Mouse (Mus musculus): ENCODE measurements around the gene Hist1h3a.
"Not testable (repeated sequence)": the region's sequence is repeated elsewhere in the genome, so short reads cannot be mapped to it uniquely, and the experiment has no call there.

The Hist1h3a gene

DNA sequence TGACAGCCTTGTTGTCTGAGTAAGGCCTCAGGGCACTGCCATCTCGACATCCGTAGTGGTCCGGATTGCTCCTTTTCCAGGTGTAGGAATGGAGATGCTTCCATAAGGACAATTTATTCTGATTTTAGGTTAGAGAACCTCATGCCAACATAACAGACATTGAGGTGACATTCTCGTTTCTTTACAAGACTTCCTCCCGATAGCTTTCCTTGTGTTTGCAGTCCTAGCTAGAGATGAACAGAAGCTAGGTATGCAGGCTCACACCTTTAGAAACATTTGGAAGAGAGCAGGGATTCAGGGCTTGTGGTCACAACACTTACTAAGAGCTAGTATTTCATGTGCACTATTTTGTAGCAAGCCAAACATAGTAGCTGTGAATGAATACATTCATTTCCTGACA lies 19.0 kb downstream of the Hist1h3a start:
- DNase-seq (ENCODE audit: low read depth, low spot score), result no peak

DNA sequence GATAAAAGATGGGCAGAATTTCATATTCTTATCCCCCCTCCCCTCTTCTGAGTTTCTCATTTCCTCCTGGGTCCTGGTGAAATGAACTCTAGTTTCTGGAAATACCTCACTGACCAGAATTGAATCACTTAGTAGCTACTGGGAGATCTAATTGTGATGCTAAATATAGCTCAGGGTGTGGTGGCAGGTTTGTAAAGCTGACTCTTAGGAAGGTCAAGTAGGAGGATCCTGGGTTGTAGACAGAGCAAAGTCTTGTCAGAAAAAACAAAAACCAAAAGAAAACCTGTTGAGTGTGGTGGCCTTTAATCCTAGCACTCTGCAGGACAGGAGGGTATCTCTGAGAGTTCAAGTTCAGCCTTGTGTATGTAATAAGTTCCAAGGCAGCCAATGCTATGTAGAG lies 20.2 kb downstream of the Hist1h3a start:
- DNase-seq (ENCODE audit: low read depth, low spot score), result no peak

GRCm38 (mm10) chr13:23740910-23741309 lies 21.3 kb downstream of the Hist1h3a start:
- DNase-seq (ENCODE audit: low read depth, low spot score), result no peak

GRCm38 (mm10) chr13:23740256-23740840 lies 21.8 kb downstream of the Hist1h3a start:
- no peak for DNase-seq (ENCODE audit: low read depth, low spot score)

DNA sequence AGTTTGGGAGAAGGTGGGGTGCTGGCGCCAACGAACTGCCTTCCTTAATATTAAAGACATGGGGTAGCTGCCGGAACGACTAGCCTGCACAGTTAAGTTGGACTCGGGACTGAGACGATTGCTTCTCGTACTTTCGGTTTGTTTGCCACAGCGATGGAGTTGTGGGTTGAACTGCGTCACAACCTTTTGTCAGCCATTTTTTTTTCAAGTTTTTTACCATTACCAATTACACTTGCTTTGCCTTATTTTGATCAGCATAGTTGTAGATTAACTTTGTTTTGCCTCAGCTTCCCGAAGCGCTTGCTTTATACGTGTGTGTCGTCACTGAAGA lies 22.3 kb downstream of the Hist1h3a start:
- DNase-seq (ENCODE audit: low read depth, low spot score), result no peak

DNA sequence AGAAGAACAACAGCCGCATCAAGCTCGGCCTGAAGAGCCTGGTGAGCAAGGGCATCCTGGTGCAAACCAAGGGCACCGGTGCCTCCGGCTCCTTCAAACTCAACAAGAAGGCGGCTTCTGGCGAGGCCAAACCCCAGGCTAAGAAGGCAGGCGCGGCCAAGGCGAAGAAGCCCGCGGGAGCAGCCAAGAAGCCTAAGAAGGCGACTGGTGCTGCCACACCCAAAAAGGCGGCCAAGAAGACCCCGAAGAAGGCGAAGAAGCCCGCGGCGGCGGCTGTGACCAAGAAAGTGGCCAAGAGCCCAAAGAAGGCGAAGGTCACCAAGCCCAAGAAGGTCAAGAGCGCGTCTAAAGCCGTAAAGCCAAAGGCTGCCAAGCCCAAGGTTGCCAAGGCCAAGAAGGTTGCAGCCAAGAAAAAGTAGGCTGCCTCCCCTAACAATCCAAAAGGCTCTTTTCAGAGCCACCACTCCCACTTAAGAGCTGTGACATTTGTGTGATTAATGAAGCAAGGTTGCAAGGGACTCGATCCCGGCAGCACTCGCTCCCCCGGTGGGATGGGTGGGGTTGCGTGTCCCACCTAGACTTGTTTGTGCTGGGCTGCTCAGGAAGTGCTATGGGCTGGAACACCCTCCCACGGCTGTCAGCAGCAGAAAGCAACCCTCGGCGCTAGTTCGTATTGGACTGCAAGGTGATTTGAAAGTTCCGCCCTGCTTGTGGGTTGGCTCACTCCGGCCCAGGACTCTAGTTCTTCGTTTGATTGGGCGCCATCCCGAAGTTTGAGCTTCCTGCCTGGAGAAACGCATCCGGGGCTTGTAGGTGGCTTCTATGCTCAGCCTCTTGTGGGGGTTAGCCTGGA lies 22.9 kb downstream of the Hist1h3a start:
- DNase-seq (ENCODE audit: low read depth, low spot score), result no peak

DNA sequence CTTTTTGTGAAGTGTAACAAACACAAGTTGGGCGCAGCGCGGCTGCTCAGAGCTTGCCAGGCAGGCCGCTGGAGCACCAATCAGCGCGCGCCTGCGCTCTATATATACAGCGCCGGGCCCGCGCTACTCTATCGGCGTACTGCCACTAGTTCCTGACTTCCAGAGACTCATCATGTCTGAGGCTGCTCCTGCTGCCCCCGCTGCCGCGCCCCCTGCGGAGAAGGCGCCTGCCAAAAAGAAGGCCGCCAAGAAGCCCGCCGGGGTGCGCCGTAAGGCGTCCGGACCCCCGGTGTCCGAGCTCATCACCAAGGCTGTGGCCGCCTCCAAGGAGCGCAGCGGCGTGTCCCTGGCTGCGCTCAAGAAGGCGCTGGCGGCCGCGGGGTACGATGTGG lies 23.5 kb downstream of the Hist1h3a start, which contains the start of gene Hist1h1c:
Gene Hist1h1c, plus strand, starts transcription at position 132 of the 392 bp plus-strand sequence.
- no peak for DNase-seq (ENCODE audit: low read depth, low spot score)

DNA sequence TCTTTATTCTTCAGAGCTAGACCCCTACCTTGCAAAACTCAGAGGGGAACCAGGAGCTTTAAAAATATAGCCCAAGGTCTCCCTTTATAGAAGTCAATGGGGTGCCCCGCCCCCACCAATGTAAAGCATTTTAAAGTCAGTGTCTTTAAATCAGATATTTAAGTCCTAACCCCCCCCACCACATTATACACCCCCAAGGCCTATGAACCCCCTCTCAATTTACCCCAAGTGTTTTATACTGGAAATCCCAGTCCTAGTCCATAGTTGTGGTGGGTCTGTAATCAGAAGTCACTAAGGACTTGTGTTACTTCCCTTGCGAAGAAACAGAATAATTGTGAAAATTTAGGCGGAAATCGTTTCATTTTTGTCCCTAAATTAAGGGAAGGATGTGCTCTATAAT lies 24.1 kb downstream of the Hist1h3a start:
- no peak for DNase-seq (ENCODE audit: low read depth, low spot score)

DNA sequence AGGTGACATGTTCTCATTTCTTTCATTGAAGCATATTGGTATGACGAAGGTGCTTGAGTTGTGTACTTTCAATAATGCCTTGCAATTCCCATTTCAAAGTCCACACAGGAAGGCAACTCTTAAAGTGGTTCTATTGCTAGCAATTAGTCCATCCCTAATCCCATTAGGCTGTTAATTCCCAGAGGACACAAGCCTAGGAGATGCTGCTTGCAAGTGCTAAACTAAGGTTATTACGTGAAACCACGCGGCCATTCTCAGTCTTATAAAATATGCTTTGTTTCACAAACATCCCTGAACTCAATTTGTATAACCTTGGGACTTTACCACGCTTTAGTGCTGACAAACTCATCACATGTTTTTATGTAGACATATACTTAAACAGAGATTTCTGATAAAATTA lies 25.1 kb downstream of the Hist1h3a start:
- DNase-seq (ENCODE audit: low read depth, low spot score), result no peak

- no peak for DNase-seq (ENCODE audit: low read depth, low spot score)
These were observed 29.9 kb downstream of the Hist1h3a start for GRCm38 (mm10) chr13:23732156-23732804.

GRCm38 (mm10) chr13:23730479-23730878 lies 31.7 kb downstream of the Hist1h3a start:
- no peak for DNase-seq (ENCODE audit: low read depth, low spot score)

DNA sequence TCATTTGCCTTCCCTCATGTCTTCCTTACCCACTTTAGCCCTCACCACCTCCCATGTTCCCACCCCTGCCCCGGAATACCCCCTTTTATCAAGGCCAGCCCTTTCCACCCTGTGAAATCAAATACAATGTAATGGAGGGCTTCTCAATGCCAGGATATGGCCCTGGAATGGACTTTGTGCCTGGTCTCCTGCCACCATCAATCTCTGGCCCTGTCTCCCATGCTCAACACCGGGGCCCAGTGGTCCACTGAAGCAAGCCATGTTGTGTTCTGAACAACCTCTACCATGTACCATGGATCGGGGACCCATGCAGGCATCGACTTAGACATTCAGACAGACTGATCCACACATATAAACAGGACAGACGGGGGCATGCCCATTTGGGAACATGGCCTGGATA lies 32.5 kb downstream of the Hist1h3a start:
- no peak for DNase-seq (ENCODE audit: low read depth, low spot score)

DNA sequence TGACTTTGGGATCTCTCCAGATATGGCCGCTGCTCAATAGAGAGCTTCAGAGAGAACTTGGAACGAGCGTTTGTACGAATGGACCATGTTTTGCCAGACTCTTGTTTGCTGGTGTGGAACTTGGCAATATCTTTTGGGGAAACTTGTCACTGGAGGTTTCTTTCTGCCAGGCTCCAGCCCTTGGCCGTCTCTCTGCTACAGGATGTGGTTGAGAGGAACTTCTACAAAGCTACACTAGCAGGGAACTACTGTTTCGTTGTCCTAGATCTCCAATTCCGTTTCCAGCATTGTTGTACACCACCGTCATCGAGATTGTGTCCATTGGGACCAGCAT lies 33.0 kb downstream of the Hist1h3a start:
- DNase-seq (ENCODE audit: low read depth, low spot score), result no peak

GRCm38 (mm10) chr13:23728472-23729191 lies 33.6 kb downstream of the Hist1h3a start:
- no peak for DNase-seq (ENCODE audit: low read depth, low spot score)

GRCm38 (mm10) chr13:23725213-23725612 lies 37.0 kb downstream of the Hist1h3a start:
- DNase-seq (ENCODE audit: low read depth, low spot score), result no peak

GRCm38 (mm10) chr13:23724239-23724638 lies 37.9 kb downstream of the Hist1h3a start:
- no peak for DNase-seq (ENCODE audit: low read depth, low spot score)

DNA sequence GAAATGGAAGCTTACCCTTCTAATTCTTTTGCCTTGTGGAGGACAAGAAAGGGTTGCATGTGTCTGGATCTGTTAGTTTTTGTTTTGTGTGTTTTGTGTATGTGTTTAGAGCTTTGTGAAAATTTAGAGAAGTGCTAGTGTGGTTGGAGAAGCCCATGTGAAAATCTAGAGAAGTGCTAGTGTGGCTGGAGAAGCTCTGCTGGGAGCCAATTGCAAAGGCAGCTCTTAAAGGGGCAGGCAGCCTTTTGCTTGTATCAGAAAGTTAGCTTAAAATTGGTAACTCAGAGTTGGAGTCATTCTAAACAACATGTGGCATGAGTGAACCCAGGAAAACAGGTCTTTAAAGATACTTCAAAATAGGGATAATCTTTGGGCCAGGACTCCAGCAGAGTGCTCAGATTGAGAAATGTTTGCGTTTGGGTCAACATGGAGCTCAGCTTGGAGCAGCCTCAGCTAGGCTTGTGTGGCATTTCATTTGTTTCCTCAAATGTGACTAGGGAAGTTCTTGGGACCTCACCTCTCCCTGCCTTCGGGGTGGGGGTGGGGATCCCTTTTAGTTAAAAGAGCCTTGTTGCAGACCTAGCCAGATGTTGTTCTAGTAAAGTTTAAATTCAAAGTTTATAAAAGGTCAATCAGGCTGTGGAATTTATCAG lies 44.5 kb downstream of the Hist1h3a start:
- not testable (repeated sequence) for DNase-seq (ENCODE audit: low read depth, low spot score)

DNA sequence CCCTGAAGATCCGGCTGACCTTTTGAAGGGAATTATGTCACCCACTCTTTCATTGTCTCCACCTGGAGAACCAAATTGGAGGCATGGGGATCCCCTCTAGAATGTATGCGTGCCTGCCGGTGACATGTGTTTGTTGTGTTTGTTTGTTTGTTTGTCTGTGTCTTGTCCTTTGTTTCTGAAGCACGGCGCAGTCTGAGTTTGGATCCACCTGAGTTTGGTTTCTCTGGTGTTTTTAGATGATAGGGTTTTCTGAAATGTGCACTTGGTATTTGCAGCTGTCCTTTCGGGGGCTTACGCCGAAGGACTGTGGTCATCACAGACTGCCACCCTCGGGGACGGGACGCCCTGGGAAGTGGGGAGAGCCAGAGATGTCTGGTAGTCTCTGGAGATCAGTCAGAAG lies 45.0 kb downstream of the Hist1h3a start:
- DNase-seq (ENCODE audit: low read depth, low spot score), result no peak

DNA sequence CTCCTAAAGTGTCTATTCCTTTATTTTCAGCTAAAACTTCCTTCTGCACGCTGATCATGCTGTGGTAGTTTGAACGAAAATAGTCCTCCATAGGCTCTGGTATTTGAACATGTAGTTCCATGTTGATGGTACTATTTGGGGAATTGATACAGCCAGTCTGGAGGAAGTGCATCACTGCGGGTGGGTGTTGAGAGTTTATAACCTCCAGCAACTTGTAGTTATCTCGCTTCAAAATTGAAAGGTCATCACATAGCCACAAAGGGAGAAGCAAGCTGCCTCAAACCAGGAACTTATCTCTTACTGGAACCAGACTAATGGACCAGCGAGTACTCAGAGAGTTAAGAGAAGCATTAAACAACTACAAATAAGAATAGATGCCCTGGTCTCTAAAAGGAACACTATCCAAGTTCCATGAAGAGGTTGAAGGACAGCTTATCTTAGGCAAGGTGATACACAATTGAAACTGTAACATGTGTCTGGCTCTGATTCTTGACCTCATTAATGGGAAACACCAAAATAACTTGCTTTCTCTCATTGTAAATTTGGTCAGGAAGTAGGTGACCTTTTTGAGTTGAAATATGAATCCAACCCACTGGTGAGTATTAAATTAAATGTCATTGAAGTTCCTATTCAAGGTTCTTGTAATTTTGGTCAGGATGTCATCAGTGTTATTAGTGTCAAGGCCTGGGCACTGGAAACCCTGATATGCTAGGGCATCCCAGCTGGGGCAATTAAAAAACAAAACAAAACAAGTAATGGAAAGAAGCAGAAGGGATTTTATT lies 45.7 kb downstream of the Hist1h3a start:
- DNase-seq (ENCODE audit: low read depth, low spot score), result no peak

All from WW6 (cell line).